Mouse (Mus musculus) left cerebral cortex, postnatal 25 days (tissue): ENCODE results near the gene Mep1a. TPM values are rescaled to one million over a fixed set of nuclear protein-coding genes. Genes with fewer than 3 reads are reported as not detected.
"Not testable (repeated sequence)": the region's sequence is repeated elsewhere in the genome, so short reads cannot be mapped to it uniquely, and the experiment has no call there.

ENCODE experiments used
- DNase-seq, 2 experiments: peaks; one replicate each; pipeline ENCODE4 v3.0.0; 2022; ENCODE audit warnings: low spot score in 2 of 2, mixed read lengths in 1 of 2
- intact Hi-C: fragments of 180-260 bp; cut with DNase I; formaldehyde crosslinking; loops from one replicate; pipeline ENCODE4 v1.15.1; 2025
- total RNA-seq, 2 experiments: library from RNA; stranded (reverse); gene quantifications; 2 replicates each; pipeline ENCODE4 v1.2.3; 2021

Mep1a gene
- total RNA-seq: not detected

- DNase-seq: no peak
- intact Hi-C loops: no loop called here
These were observed at the start of gene Mep1a for GRCm38 (mm10) chr17:43502592-43502991. Gene Mep1a (minus strand): TSS chr17:43502812.

DNA sequence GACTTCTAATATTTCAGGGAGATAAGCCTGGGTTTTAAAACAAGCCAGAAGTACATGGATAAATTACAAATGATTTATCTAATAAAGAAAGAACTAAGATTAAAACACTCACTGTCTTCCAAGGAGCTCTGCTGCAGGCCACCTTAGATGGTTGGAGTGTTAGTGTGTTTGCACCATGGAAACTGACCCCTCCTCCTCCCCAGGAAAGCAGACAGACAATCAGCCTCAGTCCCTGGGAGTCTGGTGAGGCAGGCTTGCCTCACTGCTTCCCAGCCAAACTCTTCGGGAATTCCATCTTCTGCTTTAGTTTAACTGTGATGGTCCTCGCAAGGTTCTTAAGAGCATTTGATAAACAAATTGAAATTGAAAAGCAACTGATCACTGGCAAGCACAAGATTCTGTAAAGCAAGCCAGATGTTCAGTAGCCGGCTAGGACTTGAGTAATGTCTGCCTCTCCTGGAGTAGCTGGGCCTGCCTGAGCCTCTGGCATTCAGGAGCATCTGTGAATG, 48.6 kb upstream of the Mep1a start:
- no peak for DNase-seq
- intact Hi-C loops: no loop called here

DNA sequence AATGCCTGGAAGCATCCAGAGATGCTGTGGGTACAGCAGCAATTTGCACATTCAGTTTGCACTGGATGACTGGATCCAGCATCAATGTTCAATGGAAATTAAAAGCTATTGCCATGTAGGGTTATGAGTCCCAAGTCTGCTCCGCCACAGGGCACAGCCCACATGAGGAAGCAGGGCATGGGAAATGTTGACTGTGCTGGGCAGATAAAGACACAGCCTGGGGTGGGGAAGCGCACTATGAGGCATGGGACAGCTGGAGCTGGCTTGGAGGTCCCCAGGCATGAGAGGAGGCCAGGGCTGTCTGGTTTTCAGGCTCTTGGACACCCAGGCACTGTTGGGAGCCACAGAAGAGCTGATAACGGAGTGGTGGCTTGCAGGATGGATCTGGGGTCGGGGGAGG, 41.4 kb upstream of the Mep1a start:
- intact Hi-C loops: no loop called here
- no peak for DNase-seq

- no peak for DNase-seq
- intact Hi-C loops: no loop called here
These were observed 40.9 kb upstream of the Mep1a start, which contains the start of gene Ankrd66 for GRCm38 (mm10) chr17:43543539-43543938. Gene Ankrd66 (minus strand): TSS chr17:43543639.

DNA sequence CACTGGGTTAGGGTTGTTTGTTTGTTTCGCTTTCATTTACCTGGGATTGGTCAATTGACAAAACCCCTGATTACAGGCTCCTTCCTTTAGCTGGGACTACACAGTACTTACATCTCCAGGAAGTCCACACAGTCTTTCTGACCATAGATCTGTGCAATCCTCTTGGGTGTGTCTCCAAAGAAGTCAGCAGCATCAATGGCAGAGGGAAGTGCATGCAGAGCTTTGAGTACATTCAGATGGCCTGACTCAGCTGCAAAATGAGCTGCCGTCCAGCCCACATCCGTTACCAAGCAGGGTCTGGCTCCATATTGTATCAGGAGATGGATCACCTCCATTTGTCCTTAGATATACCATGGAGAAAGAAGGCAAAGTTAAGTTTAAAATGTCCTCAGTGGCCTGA, 36.2 kb upstream of the Mep1a start:
- no peak for DNase-seq
- intact Hi-C loops: no loop called here

- intact Hi-C loops, DNase-seq: not testable (repeated sequence)
These were observed 34.2 kb upstream of the Mep1a start for GRCm38 (mm10) chr17:43536841-43537240.

GRCm38 (mm10) chr17:43534362-43535222, 32.0 kb upstream of the Mep1a start:
- intact Hi-C loops: no loop called here
- DNase-seq: peak in 1 of 2 experiments; percentile 27

DNA sequence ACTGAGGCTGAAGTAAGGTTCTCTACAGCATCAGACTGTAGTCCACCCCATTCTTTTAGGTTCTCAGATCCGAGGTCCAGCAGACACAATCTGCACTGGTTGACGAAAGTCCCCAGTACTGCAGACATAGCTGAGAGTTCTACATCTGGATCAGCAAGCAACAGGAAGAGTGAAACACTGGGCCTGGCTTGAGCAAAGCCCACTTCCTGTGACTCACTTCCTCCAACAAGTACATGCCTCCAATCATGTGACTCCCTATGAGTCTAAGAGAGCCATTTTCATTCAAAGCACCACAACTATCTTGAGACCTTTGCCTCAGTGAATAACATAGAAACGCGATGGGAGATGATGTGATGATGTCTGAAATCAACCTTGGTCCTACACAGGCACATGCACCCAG, 28.6 kb upstream of the Mep1a start:
- intact Hi-C loops: no loop called here
- no peak for DNase-seq

- intact Hi-C loops: no loop called here
- no peak for DNase-seq
These were observed 27.9 kb upstream of the Mep1a start for GRCm38 (mm10) chr17:43530507-43530906.

- DNase-seq: no peak
- intact Hi-C loops: no loop called here
These were observed 17.6 kb upstream of the Mep1a start for GRCm38 (mm10) chr17:43520166-43520565.

DNA sequence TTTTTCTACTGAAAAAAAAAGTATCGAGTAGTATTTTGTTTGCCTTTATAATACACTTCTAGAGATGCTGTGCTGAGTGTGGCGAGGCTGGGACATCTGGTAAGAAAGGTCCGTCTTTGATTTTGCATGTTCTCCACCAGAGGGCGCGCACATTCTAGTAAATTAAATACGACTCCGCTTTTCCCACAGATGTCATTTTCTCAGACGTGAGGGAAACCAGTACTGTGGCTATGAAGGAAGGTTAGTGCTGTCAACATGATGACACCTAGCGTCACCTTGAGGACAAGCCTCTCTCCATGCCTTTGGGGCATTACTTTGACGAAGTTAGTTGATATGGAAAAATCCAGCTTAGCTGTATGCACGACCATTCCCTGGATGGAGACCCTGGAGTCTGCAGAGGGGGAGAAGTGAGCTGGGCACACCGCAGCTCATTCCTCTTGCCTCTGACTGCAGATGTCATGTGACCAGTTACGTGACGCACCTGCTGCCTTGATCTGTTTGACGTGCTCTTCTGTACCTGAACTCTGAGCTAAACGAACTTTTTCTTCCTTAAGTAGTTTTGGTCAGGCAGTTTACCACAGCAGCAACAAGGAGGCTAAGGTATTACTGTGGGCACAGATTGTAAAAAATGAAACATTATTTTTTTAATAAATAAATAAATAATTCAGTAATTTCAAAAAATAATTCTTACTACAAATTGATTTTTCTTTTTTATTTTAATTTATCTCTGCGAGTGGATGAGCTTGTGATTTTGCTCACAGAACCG, 16.2 kb upstream of the Mep1a start:
- intact Hi-C loops: loop anchor here (1.0 kb wide), 2 partner anchors 87 to 92 kb away; no protein-coding TSS in a partner anchor
- DNase-seq: peak; percentile 61 to 72

DNA sequence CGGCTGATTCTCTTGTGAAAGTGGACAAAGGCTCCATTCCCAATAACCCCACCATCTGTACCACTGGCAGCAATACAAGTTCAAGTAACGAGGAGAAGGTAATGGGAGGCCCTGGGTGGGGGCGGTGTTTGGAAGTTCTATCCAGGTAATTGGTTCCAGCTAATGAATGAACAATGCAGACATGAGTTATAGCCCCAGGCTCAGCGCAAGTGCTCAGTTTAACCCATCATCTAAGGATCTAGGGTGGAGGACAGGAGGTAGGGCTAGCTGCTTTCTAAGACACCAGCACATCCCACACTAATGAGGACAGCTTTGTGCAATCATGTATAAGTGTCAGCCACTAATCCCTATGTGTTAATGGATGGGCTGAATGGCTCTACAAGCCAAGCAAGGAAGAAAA, 8.2 kb upstream of the Mep1a start:
- intact Hi-C loops: no loop called here
- no peak for DNase-seq

GRCm38 (mm10) chr17:43504594-43504934, 2.0 kb upstream of the Mep1a start:
- intact Hi-C loops: no loop called here

GRCm38 (mm10) chr17:43503861-43504593, 1.4 kb upstream of the Mep1a start:
- DNase-seq: no peak
- intact Hi-C loops: no loop called here

More at GRCm38 (mm10) chr17:43504594-43504934, 2.0 kb upstream of the Mep1a start:
- no peak for DNase-seq

DNA sequence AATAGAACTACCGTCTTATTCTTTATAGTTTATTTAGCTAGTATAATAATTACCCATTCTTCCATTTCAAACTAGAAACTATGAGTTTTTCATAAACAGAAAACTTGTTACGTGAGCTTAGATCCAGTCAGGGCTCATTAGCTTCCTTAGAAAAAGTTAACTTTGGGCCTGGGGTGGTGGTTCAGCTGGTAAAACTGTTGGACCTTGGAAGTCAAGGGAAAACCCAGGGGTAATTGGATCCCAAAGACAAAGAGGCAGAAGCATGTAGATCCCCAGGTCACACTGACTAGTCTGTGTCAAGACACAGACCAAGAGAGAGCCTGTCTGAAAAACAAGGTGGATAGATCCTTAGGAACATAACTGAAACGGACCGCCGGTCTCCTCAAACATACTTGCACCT, 981 bp downstream of the Mep1a start:
- no peak for DNase-seq
- intact Hi-C loops: no loop called here

DNA sequence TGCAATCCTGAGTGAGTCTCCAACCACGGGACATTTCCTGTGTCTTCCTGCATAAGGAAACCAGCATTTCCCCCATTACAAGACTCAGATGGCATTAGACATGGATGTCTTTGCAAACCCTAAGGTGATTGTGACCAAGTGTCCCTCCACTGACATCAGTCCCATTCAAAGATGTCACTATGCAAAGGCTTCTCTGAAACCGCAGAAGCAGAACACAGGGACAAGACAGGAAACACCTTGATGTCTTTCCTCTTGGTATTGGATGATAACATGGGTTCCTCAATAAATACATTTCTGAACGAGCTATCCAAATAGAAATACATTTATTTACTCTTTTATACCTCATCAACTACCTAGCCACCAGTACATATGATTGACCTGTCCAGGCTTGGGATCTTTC, 1.4 kb downstream of the Mep1a start:
- intact Hi-C loops: no loop called here

GRCm38 (mm10) chr17:43500513-43500912, 2.1 kb downstream of the Mep1a start:
- intact Hi-C loops: no loop called here
- DNase-seq: no peak

More for the DNA sequence above, 1.4 kb downstream of the Mep1a start:
- DNase-seq: no peak

DNA sequence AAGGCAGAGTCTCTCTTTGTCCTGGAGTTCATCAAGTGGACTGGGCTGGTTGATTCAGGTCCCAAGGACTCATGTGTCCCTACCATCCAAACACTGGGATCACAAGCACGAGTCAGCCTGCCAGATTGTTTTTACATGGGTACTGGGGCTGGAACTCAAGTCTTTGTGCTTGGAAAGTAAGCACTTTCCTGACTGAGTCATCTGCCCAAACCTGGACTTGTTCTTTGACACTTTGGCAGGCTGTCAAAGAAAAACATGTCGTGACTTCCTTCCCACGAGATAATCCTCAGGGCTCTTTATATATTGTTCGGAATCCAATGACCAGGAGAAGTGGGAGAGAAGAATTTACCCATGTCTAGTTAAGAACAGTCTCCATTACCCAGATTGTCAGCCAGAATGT, 5.1 kb downstream of the Mep1a start:
- DNase-seq: no peak
- intact Hi-C loops: no loop called here

- no peak for DNase-seq
- intact Hi-C loops: no loop called here
These were observed 7.1 kb downstream of the Mep1a start for GRCm38 (mm10) chr17:43495502-43495901.

GRCm38 (mm10) chr17:43490371-43490770, 12.2 kb downstream of the Mep1a start:
- intact Hi-C loops, DNase-seq: not testable (repeated sequence)
